In the genomic region with DNA sequence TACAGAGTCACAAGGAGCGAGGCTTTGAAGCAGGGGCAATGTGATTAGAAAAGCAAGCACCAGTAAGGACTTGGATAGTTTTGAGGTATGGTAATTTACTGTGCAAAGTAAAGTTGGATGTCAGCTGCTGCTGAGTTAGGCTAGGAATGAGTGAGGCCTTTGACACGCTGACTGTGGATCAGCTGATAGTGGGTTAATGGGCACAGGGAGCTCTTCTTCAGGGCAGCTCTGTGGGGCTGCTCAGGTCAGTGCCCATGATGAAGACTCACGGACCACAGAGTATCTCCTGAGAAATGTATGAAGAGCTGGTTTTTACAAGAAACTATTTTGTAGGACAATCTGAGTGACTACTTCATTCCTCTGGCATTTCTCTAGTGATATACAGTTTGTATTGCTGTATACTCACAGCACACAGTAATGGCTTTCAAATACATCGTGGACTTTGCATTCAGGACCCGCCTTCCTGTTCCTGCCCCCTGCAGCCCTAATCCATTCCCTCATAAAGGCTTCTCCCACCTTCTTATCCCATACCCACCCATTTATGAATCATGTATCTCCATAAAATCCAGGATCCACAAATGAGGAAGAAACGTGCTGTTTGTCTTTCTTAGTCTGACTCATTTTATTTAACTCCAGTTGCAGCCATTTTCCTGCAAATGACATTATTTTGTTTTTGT, we compare ENCODE assay signal across 29 mouse cellular contexts. TPM values are rescaled to one million over a fixed set of nuclear protein-coding genes. Genes with fewer than 3 reads are reported as not detected.
"Had no signal": no experiment of that assay in that cellular context is flagged by ENCODE, and none has a peak within 500 bp of the region (broad histone marks: within the 10 kb centered on the region; RNA-seq: fewer than 3 reads in every experiment).

No protein-coding gene starts in this region.

- H3K36me3 ChIP-seq: heart, embryonic 10.5 days; heart, embryonic 12.5 days; hindbrain, embryonic 12.5 days; kidney, embryonic 15.5 days; limb, embryonic 10.5 days; limb, embryonic 12.5 days; liver, embryonic 13.5 days; liver, embryonic 15.5 days had no signal

- H3K9ac ChIP-seq: heart, embryonic 12.5 days; hindbrain, embryonic 12.5 days; hindbrain, embryonic 14.5 days; kidney, embryonic 15.5 days; limb, embryonic 12.5 days; liver, embryonic 13.5 days; liver, embryonic 15.5 days had no signal

- H3K4me2 ChIP-seq: heart, embryonic 12.5 days; hindbrain, embryonic 12.5 days; hindbrain, embryonic 14.5 days; kidney, embryonic 15.5 days; limb, embryonic 12.5 days; liver, embryonic 11.5 days; liver, embryonic 13.5 days; liver, embryonic 15.5 days had no signal

- DNase-seq: gastrocnemius, adult 2 months; gastrocnemius, postnatal 10 days; gastrocnemius, postnatal 25 days; heart, adult 18-20 months; heart, postnatal 10 days; kidney, adult 18-20 months; kidney, adult 8-10 months; kidney, postnatal 10 days; kidney, postnatal 25 days; kidney, postnatal 4 days; liver; liver, embryonic 13.5 days had no signal

- H3K27ac ChIP-seq: gastrocnemius, adult 2 months; heart, embryonic 10.5 days; hindbrain, embryonic 12.5 days; hindbrain, embryonic 14.5 days; kidney, embryonic 15.5 days; layer of hippocampus, adult 2 months; left cerebral cortex, adult 2 months; limb, embryonic 10.5 days; limb, embryonic 12.5 days; liver, embryonic 13.5 days; liver, embryonic 15.5 days had no signal

- H3K9me3 ChIP-seq: heart, embryonic 10.5 days; heart, embryonic 12.5 days; hindbrain, embryonic 12.5 days; kidney, embryonic 15.5 days; limb, embryonic 10.5 days; limb, embryonic 12.5 days; liver, embryonic 13.5 days; liver, embryonic 15.5 days had no signal

- H3K4me1 ChIP-seq: heart, embryonic 10.5 days; heart, embryonic 12.5 days; hindbrain, embryonic 12.5 days; kidney, embryonic 15.5 days; limb, embryonic 10.5 days; limb, embryonic 12.5 days; liver, embryonic 13.5 days; liver, embryonic 15.5 days had no signal

- H3K4me3 ChIP-seq: gastrocnemius, adult 2 months; heart, embryonic 10.5 days; heart, embryonic 12.5 days; hindbrain, embryonic 12.5 days; kidney, embryonic 15.5 days; layer of hippocampus, adult 2 months; left cerebral cortex, adult 2 months; limb, embryonic 10.5 days; limb, embryonic 12.5 days; liver, embryonic 13.5 days; liver, embryonic 15.5 days had no signal

- H3K27me3 ChIP-seq: heart, embryonic 12.5 days; hindbrain, embryonic 12.5 days; kidney, embryonic 15.5 days; limb, embryonic 12.5 days; liver, embryonic 13.5 days; liver, embryonic 15.5 days had no signal

- ATAC-seq: hindbrain, embryonic 16.5 days; inflammation-experienced regulatory T-cells, adult 6 months had no signal

RNA-seq across cellular contexts. Expression of gene Txndc8, which starts 35.2 kb away (rescaled TPM):
- polyA plus RNA-seq: frontal cortex, adult 2 months; heart, embryonic 10.5 days; heart, embryonic 12.5 days; heart, embryonic 14.5 days; heart, embryonic 16.5 days; hindbrain, embryonic 12.5 days; hindbrain, embryonic 14.5 days; hindbrain, embryonic 16.5 days; inflammation-experienced regulatory T-cells, adult 6 months; kidney, embryonic 15.5 days; limb, embryonic 10.5 days; limb, embryonic 12.5 days; limb, embryonic 14.5 days; liver, embryonic 11.5 days; liver, embryonic 13.5 days; liver, embryonic 15.5 days had no signal
